19 mouse cellular contexts compared by ENCODE assay signal in genomic region chrX:99690971-99691370, GRCm38 (mm10).
A peak's percentile ranks its signal among the peaks of the same experiment; 100 is the strongest.
DNase-seq lines count a peak whose midpoint lies in the region; ATAC-seq and TF ChIP-seq lines count a peak whose summit lies in the region.
"Had no signal": no experiment of that assay in that cellular context is flagged by ENCODE, and none has a peak within 500 bp of the region (broad histone marks: within the 10 kb centered on the region; RNA-seq: fewer than 3 reads in every experiment).

No protein-coding gene starts in this region.

- peak; percentile 0 for DNase-seq in left cerebral cortex, adult 11 months (ENCODE audit: low spot score)
- DNase-seq in left cerebral cortex, postnatal 10 days (ENCODE audit: extremely low spot score in 1 of 2, low spot score in 2 of 2) = no peak
- DNase-seq in A20 (ENCODE audit: low read depth, low spot score) = peak; percentile 2
- peak; percentile 87 for DNase-seq in MEL (ENCODE audit: low read depth, low spot score)
- no peak for DNase-seq in adrenal gland, postnatal 4 days (ENCODE audit: low spot score in 2 of 2)
- no peak for DNase-seq in urinary bladder, postnatal 14 days (ENCODE audit: low spot score)
- DNase-seq: adrenal gland, adult 8-10 months; cerebellum, adult 18-20 months; heart, postnatal 4 days; kidney, adult 11 months; lung, adult 2 months; lung, postnatal 4 days; thymus, adult 18-20 months had no signal

- no peaks in the 10 kb centered on the region for H3K9me3 ChIP-seq in MEL (replicated peaks; ENCODE audit: insufficient read depth, low read length)
- H3K9me3 ChIP-seq: embryonic facial prominence, embryonic 12.5 days; heart, embryonic 13.5 days; midbrain, embryonic 12.5 days had no signal

- no peaks in the 10 kb centered on the region for H3K79me2 ChIP-seq in MEL (ENCODE audit: control insufficient read depth, insufficient read depth, low read length, poor library complexity)

- intact Hi-C loops in left cerebral cortex, postnatal 10 days (cut with DNase I) = no loop called here

- TF ChIP-seq RAD21 in MEL (IDR thresholded peaks at IDR 0.05; ENCODE audit: low read depth, low read length) = no peak

- H3K9ac ChIP-seq in MEL (ENCODE audit: control insufficient read depth, low read depth, low read length, poor library complexity, severe bottlenecking) = peak overlapping the region; percentile 24
- H3K9ac ChIP-seq: embryonic facial prominence, embryonic 12.5 days; heart, embryonic 13.5 days; midbrain, embryonic 12.5 days had no signal

- H3K36me3 ChIP-seq in MEL (ENCODE audit: control insufficient read depth in 1 of 2, insufficient read depth in 2 of 2, low read length in 2 of 2) = peaks cover 0 to 12% of the 10 kb centered on the region in 2 experiments; a peak in 2 of 4 replicates
- H3K36me3 ChIP-seq: embryonic facial prominence, embryonic 12.5 days; heart, embryonic 13.5 days; midbrain, embryonic 12.5 days had no signal

- no peak for TF ChIP-seq CTCF in MEL (IDR thresholded peaks at IDR 0.05 in 2 of 3, conservative IDR thresholded peaks at IDR 0.05 in 1 of 3; ENCODE audit: control insufficient read depth in 1 of 3, insufficient read depth in 1 of 3, low read depth in 2 of 3, low read length in 3 of 3, poor library complexity in 1 of 3, severe bottlenecking in 1 of 3)

- peaks cover 0 to 5% of the 10 kb centered on the region in 2 experiments; a peak in 1 of 4 replicates for H3K4me1 ChIP-seq in MEL (ENCODE audit: control insufficient read depth in 1 of 2, insufficient read depth in 2 of 2, low read length in 2 of 2)
- H3K4me1 ChIP-seq: embryonic facial prominence, embryonic 12.5 days; heart, embryonic 13.5 days; midbrain, embryonic 12.5 days had no signal

- peak overlapping the region; percentile 89 for H3K27ac ChIP-seq in MEL (ENCODE audit: control insufficient read depth, low read depth, low read length)
- H3K27ac ChIP-seq: embryonic facial prominence, embryonic 12.5 days; heart, embryonic 13.5 days; hindbrain, postnatal 0 days; kidney, postnatal 0 days; midbrain, embryonic 12.5 days had no signal

- no peaks in the 10 kb centered on the region for H3K27me3 ChIP-seq in MEL (ENCODE audit: control insufficient read depth in 1 of 2, insufficient read depth in 2 of 2, low read length in 2 of 2)

- TF ChIP-seq EP300 in MEL (IDR thresholded peaks at IDR 0.05; ENCODE audit: low read depth in 1 of 2, low read length in 2 of 2) = peak; percentile 57 to 79; a peak in 3 of 4 replicates

- TF ChIP-seq POLR2A in MEL (IDR thresholded peaks at IDR 0.05; ENCODE audit: control insufficient read depth in 1 of 2, insufficient read depth in 1 of 2, low read depth in 1 of 2, low read length in 2 of 2, poor library complexity in 1 of 2) = no peak

- peak; percentile 90 for ATAC-seq in megakaryocyte progenitor cell, adult 5-6 weeks (replicated peaks; ENCODE audit: poor library complexity)
- ATAC-seq: hindbrain, postnatal 0 days had no signal

- H3K4me3 ChIP-seq in MEL (ENCODE audit: control insufficient read depth in 1 of 2, insufficient read depth in 1 of 2, low read depth in 2 of 2, low read length in 2 of 2) = peak overlapping the region in 1 of 2 experiments; percentile 24; a peak in 1 of 4 replicates
- H3K4me3 ChIP-seq: embryonic facial prominence, embryonic 12.5 days; heart, embryonic 13.5 days; midbrain, embryonic 12.5 days had no signal

TF ChIP-seq in MEL, 35 proteins besides CTCF, POLR2A, EP300 and RAD21:
- TF ChIP-seq USF2 (IDR thresholded peaks at IDR 0.05; ENCODE audit: borderline replicate concordance in 1 of 2, insufficient read depth in 1 of 2, low read depth in 1 of 2, low read length in 2 of 2) = no peak
- no peak for TF ChIP-seq MEF2A (IDR thresholded peaks at IDR 0.05; ENCODE audit: extremely low read depth, insufficient replicate concordance, low read depth, low read length, poor library complexity, severe bottlenecking)
- TF ChIP-seq TCF12 (IDR thresholded peaks at IDR 0.05; ENCODE audit: low read depth, low read length) = no peak
- TF ChIP-seq TBP (IDR thresholded peaks at IDR 0.05; ENCODE audit: low read depth, low read length) = peak; percentile 48; the same call in 1 of the 2 replicates
- peak; percentile 38; the same call in 1 of the 2 replicates for TF ChIP-seq TAL1 (IDR thresholded peaks at IDR 0.05; ENCODE audit: low read length)
- peak; percentile 76 for TF ChIP-seq GATA1 (IDR thresholded peaks at IDR 0.05; ENCODE audit: low read depth, low read length)
- TF ChIP-seq ZNF384 (IDR thresholded peaks at IDR 0.05; ENCODE audit: low read depth, low read length) = peak; percentile 64; the same call in 1 of the 2 replicates
- TF ChIP-seq SIN3A (IDR thresholded peaks at IDR 0.05; ENCODE audit: low read length) = peak; percentile 84
- peak; percentile 69 for TF ChIP-seq ETS1 (IDR thresholded peaks at IDR 0.05; ENCODE audit: low read depth, low read length)
TF ChIP-seq in MEL: peak in this region for 6.

Comparison
In these comparisons a context has a peak if more than half of its experiments do, and no peak if none do; other contexts are left out.
1. DNase-seq: peak in left cerebral cortex, adult 11 months (single experiment), A20 (single experiment) and MEL (single experiment); none in left cerebral cortex, postnatal 10 days (0 of 2), adrenal gland, postnatal 4 days (0 of 2) and urinary bladder, postnatal 14 days (single experiment).